Mouse (Mus musculus): ENCODE measurements around the gene Mrps18c.

Gene Mrps18c

GRCm38 (mm10) chr5:100798165-100798860 lies at the start of gene Mrps18c, which contains the start of gene Helq:
Mrps18c (plus strand) TSS chr5:100798627.
Helq (minus strand) TSS chr5:100798598.
- peak; percentile 93 for DNase-seq

- DNase-seq, result peak; percentile 39
Observed at GRCm38 (mm10) chr5:100750617-100751255, 47.7 kb upstream of the Mrps18c start.

- DNase-seq, result peak; percentile 47
Observed at GRCm38 (mm10) chr5:100751655-100752054, 46.8 kb upstream of the Mrps18c start.

- DNase-seq, result no peak
Observed at GRCm38 (mm10) chr5:100753407-100753806, 45.0 kb upstream of the Mrps18c start.

GRCm38 (mm10) chr5:100758121-100758520 lies 40.3 kb upstream of the Mrps18c start:
- DNase-seq, result no peak

GRCm38 (mm10) chr5:100760049-100760663 lies 38.3 kb upstream of the Mrps18c start:
- no peak for DNase-seq

GRCm38 (mm10) chr5:100761736-100762135 lies 36.7 kb upstream of the Mrps18c start:
- DNase-seq, result no peak

GRCm38 (mm10) chr5:100766026-100766425 lies 32.4 kb upstream of the Mrps18c start:
- DNase-seq, result no peak

GRCm38 (mm10) chr5:100771575-100771974 lies 26.9 kb upstream of the Mrps18c start:
- DNase-seq, result no peak

- DNase-seq, result no peak
Observed at GRCm38 (mm10) chr5:100775778-100776404, 22.5 kb upstream of the Mrps18c start.

GRCm38 (mm10) chr5:100776900-100777299 lies 21.5 kb upstream of the Mrps18c start:
- DNase-seq, result no peak

- no peak for DNase-seq
Observed at GRCm38 (mm10) chr5:100779002-100779401, 19.4 kb upstream of the Mrps18c start.

- DNase-seq, result no peak
Observed at GRCm38 (mm10) chr5:100787527-100787926, 10.9 kb upstream of the Mrps18c start.

- DNase-seq, result no peak
Observed at GRCm38 (mm10) chr5:100792261-100792660, 6.2 kb upstream of the Mrps18c start.

- no peak for DNase-seq
Observed at GRCm38 (mm10) chr5:100794084-100794483, 4.3 kb upstream of the Mrps18c start.

GRCm38 (mm10) chr5:100818341-100818740 lies 19.9 kb downstream of the Mrps18c start:
- no peak for DNase-seq

GRCm38 (mm10) chr5:100819568-100820480 lies 21.4 kb downstream of the Mrps18c start:
- DNase-seq, result peak; percentile 53

- DNase-seq, result peak; percentile 95
Observed at GRCm38 (mm10) chr5:100820483-100821184, 22.2 kb downstream of the Mrps18c start, which contains the start of gene Abraxas1. Abraxas1 (minus strand) TSS chr5:100820965.

- DNase-seq, result no peak
Observed at GRCm38 (mm10) chr5:100821375-100821774, 22.9 kb downstream of the Mrps18c start.

- DNase-seq, result peak; percentile 38
Observed at GRCm38 (mm10) chr5:100822826-100823225, 24.4 kb downstream of the Mrps18c start.

GRCm38 (mm10) chr5:100825975-100826374 lies 27.5 kb downstream of the Mrps18c start:
- DNase-seq, result peak; percentile 29

- DNase-seq, result peak; percentile 25
Observed at GRCm38 (mm10) chr5:100826531-100826930, 28.1 kb downstream of the Mrps18c start.

Measured in thymus, postnatal 4 days (tissue).